Mouse (Mus musculus) erythroblast, embryonic 14.5 days (primary cell): ENCODE data around the gene Nle1.

Experiments
- GATA1 ChIP-seq: IDR thresholded peaks from 2 replicates; pipeline ENCODE4 v1.6.1; 2012; ENCODE audit warnings: low read length, inconsistent platforms, mixed read lengths
- TAL1 ChIP-seq: IDR thresholded peaks from 3 replicates; pipeline ENCODE4 v1.6.1; 2012; ENCODE audit warnings: low read length, inconsistent platforms, mixed read lengths

- TF ChIP-seq TAL1 = no peak
- TF ChIP-seq GATA1 = no peak
These were observed 6.5 kb downstream of the Nle1 start for GRCm38 (mm10) chr11:82901606-82902310.
